29 mouse cellular contexts compared by ENCODE assay signal in genomic region chr8:119516674-119517073, GRCm38 (mm10). TPM values are rescaled to one million over a fixed set of nuclear protein-coding genes. Genes with fewer than 3 reads are reported as not detected.
DNase-seq lines count a peak whose midpoint lies in the region; ATAC-seq and TF ChIP-seq lines count a peak whose summit lies in the region.
"Had no signal": no experiment of that assay in that cellular context is flagged by ENCODE, and none has a peak within 500 bp of the region (broad histone marks: within the 10 kb centered on the region; RNA-seq: fewer than 3 reads in every experiment).

No protein-coding gene starts in this region.

- H3K9ac ChIP-seq in hindbrain, embryonic 12.5 days: no peak overlapping the region
- no peak overlapping the region for H3K9ac ChIP-seq in hindbrain, embryonic 16.5 days (ENCODE audit: low read depth, low read length)
- no peak overlapping the region for H3K9ac ChIP-seq in midbrain, embryonic 14.5 days (replicated peaks; ENCODE audit: low read length)
- no peak overlapping the region for H3K9ac ChIP-seq in ES-Bruce4 (ENCODE audit: low read depth, poor library complexity, severe bottlenecking)
- H3K9ac ChIP-seq: embryonic facial prominence, embryonic 13.5 days; forebrain, postnatal 0 days; heart, embryonic 13.5 days; hindbrain, embryonic 13.5 days; limb, embryonic 12.5 days; liver, postnatal 0 days had no signal

- no peak for TF ChIP-seq EP300 in ES-Bruce4 (IDR thresholded peaks at IDR 0.05; ENCODE audit: insufficient read depth, low read depth, low read length)

- peaks cover 98% of the 10 kb centered on the region for H3K36me3 ChIP-seq in hindbrain, embryonic 12.5 days
- H3K36me3 ChIP-seq in hindbrain, embryonic 16.5 days (ENCODE audit: control insufficient read depth, insufficient read depth, low read length): peaks cover 52% of the 10 kb centered on the region
- H3K36me3 ChIP-seq in midbrain, embryonic 14.5 days (ENCODE audit: control insufficient read depth, insufficient read depth, low read length): peaks cover 97% of the 10 kb centered on the region
- peaks cover 100% of the 10 kb centered on the region for H3K36me3 ChIP-seq in midbrain, embryonic 10.5 days
- H3K36me3 ChIP-seq in ES-Bruce4 (ENCODE audit: control insufficient read depth, insufficient read depth, low read length, poor library complexity, severe bottlenecking): peaks cover 61% of the 10 kb centered on the region

- TF ChIP-seq CTCF in ES-Bruce4 (IDR thresholded peaks at IDR 0.05; ENCODE audit: low read depth, low read length): no peak
- TF ChIP-seq CTCF in brain, embryonic 14.5 days (IDR thresholded peaks at IDR 0.05; ENCODE audit: borderline replicate concordance, extremely low read depth, insufficient read depth, insufficient read length): no peak

- no peak overlapping the region for H3K4me3 ChIP-seq in hindbrain, embryonic 12.5 days
- H3K4me3 ChIP-seq in hindbrain, embryonic 16.5 days (ENCODE audit: low read length): no peak overlapping the region
- H3K4me3 ChIP-seq in midbrain, embryonic 14.5 days (replicated peaks; ENCODE audit: low read depth, low read length): no peak overlapping the region
- no peak overlapping the region for H3K4me3 ChIP-seq in midbrain, embryonic 10.5 days
- no peak overlapping the region for H3K4me3 ChIP-seq in ES-Bruce4 (ENCODE audit: low read depth, low read length)
- H3K4me3 ChIP-seq: embryonic facial prominence, embryonic 13.5 days; heart, adult 2 months; heart, embryonic 13.5 days; hindbrain, embryonic 13.5 days; layer of hippocampus, adult 2 months; limb, embryonic 12.5 days had no signal

- H3K4me2 ChIP-seq in hindbrain, embryonic 12.5 days (replicated peaks): no peak overlapping the region
- H3K4me2 ChIP-seq in hindbrain, embryonic 16.5 days (ENCODE audit: low read length): no peak overlapping the region
- H3K4me2 ChIP-seq in midbrain, embryonic 14.5 days (ENCODE audit: low read length): no peak overlapping the region
- H3K4me2 ChIP-seq: embryonic facial prominence, embryonic 13.5 days; heart, embryonic 13.5 days; hindbrain, embryonic 13.5 days; limb, embryonic 12.5 days; liver, embryonic 11.5 days had no signal

- H3K27me3 ChIP-seq in hindbrain, embryonic 12.5 days: no peaks in the 10 kb centered on the region
- H3K27me3 ChIP-seq in hindbrain, embryonic 16.5 days (replicated peaks; ENCODE audit: control insufficient read depth, insufficient read depth, low read length): no peaks in the 10 kb centered on the region
- H3K27me3 ChIP-seq in midbrain, embryonic 14.5 days (ENCODE audit: control insufficient read depth, insufficient read depth, low read length): no peaks in the 10 kb centered on the region
- no peaks in the 10 kb centered on the region for H3K27me3 ChIP-seq in midbrain, embryonic 10.5 days (ENCODE audit: low read depth, poor library complexity, severe bottlenecking)
- H3K27me3 ChIP-seq in ES-Bruce4 (ENCODE audit: control insufficient read depth, insufficient read depth, low read length, poor library complexity, severe bottlenecking): no peaks in the 10 kb centered on the region
- H3K27me3 ChIP-seq: CH12.LX; embryonic facial prominence, embryonic 13.5 days; heart, embryonic 13.5 days; hindbrain, embryonic 13.5 days; limb, embryonic 12.5 days had no signal

- no peak for TF ChIP-seq POLR2A in ES-Bruce4 (IDR thresholded peaks at IDR 0.05; ENCODE audit: insufficient read depth, low read length)
- TF ChIP-seq POLR2A in brain, embryonic 14.5 days (IDR thresholded peaks at IDR 0.05; ENCODE audit: borderline replicate concordance, extremely low read depth, insufficient read depth, insufficient read length, poor library complexity, severe bottlenecking): no peak

- H3K27ac ChIP-seq in hindbrain, embryonic 12.5 days: peak overlapping the region; percentile 23; the same call in 1 of the 2 replicates
- no peak overlapping the region for H3K27ac ChIP-seq in hindbrain, embryonic 16.5 days (ENCODE audit: low read depth, low read length)
- no peak overlapping the region for H3K27ac ChIP-seq in midbrain, embryonic 14.5 days (replicated peaks; ENCODE audit: low read depth, low read length)
- H3K27ac ChIP-seq in midbrain, embryonic 10.5 days (replicated peaks): no peak overlapping the region
- H3K27ac ChIP-seq in ES-Bruce4 (ENCODE audit: insufficient read depth, low read length): peak overlapping the region; percentile 76; the same call in 1 of the 2 replicates
- H3K27ac ChIP-seq: embryonic facial prominence, embryonic 13.5 days; heart, adult 2 months; heart, embryonic 13.5 days; hindbrain, embryonic 13.5 days; layer of hippocampus, adult 2 months; limb, embryonic 12.5 days had no signal

- ATAC-seq in hindbrain, embryonic 12.5 days (ENCODE audit: low FRiP score): 0 out of 2 replicates have a peak, but pooled peaks have one; percentile 19
- no peak for ATAC-seq in hindbrain, embryonic 16.5 days
- ATAC-seq in midbrain, embryonic 14.5 days (ENCODE audit: low FRiP score, low TSS enrichment): no peak
- ATAC-seq: forebrain, postnatal 0 days; intestine, postnatal 0 days; liver, postnatal 0 days; lung, postnatal 0 days had no signal

- 69% methylated on average over 5 of the region's 5 CpGs for WGBS in hindbrain, embryonic 12.5 days
- WGBS in hindbrain, embryonic 16.5 days: 32% methylated on average over 5 of the region's 5 CpGs
- WGBS in midbrain, embryonic 14.5 days: 41% methylated on average over 5 of the region's 5 CpGs
- WGBS in midbrain, embryonic 10.5 days: 71% methylated on average over 5 of the region's 5 CpGs

- peaks cover 5% of the 10 kb centered on the region; the same call in 1 of the 2 replicates for H3K4me1 ChIP-seq in hindbrain, embryonic 12.5 days
- H3K4me1 ChIP-seq in hindbrain, embryonic 16.5 days (ENCODE audit: control insufficient read depth, insufficient read depth, low read depth, low read length): no peaks in the 10 kb centered on the region; the same call in 1 of the 2 replicates
- H3K4me1 ChIP-seq in midbrain, embryonic 14.5 days (ENCODE audit: control insufficient read depth, insufficient read depth, low read length): no peaks in the 10 kb centered on the region
- H3K4me1 ChIP-seq in midbrain, embryonic 10.5 days: peaks cover 12% of the 10 kb centered on the region
- peaks cover 6% of the 10 kb centered on the region for H3K4me1 ChIP-seq in ES-Bruce4 (ENCODE audit: control insufficient read depth, insufficient read depth, low read length)
- H3K4me1 ChIP-seq: embryonic facial prominence, embryonic 13.5 days; limb, embryonic 12.5 days had no signal

- peak; percentile 59 for DNase-seq in midbrain, embryonic 14.5 days
- no peak for DNase-seq in midbrain, embryonic 10.5 days (ENCODE audit: low spot score)
- DNase-seq in brain, embryonic 14.5 days (ENCODE audit: low read depth): peak; percentile 56
- no peak for DNase-seq in gastrocnemius, postnatal 10 days
- DNase-seq: adrenal gland, postnatal 25 days; B cell, adult 2 months; cerebellum, adult 9-11 months; forebrain, postnatal 0 days; gastrocnemius, postnatal 25 days; heart, adult 2 months; heart, postnatal 14 days; kidney, postnatal 25 days; liver, postnatal 0 days; thymus, adult 18-20 months; thymus, postnatal 36 days had no signal

- no peaks in the 10 kb centered on the region for H3K9me3 ChIP-seq in hindbrain, embryonic 12.5 days (replicated peaks)
- no peaks in the 10 kb centered on the region for H3K9me3 ChIP-seq in hindbrain, embryonic 16.5 days (ENCODE audit: control insufficient read depth, low read length)
- H3K9me3 ChIP-seq in midbrain, embryonic 14.5 days (ENCODE audit: control insufficient read depth, low read length): no peaks in the 10 kb centered on the region
- no peaks in the 10 kb centered on the region for H3K9me3 ChIP-seq in midbrain, embryonic 10.5 days (replicated peaks)
- no peaks in the 10 kb centered on the region for H3K9me3 ChIP-seq in ES-Bruce4 (replicated peaks; ENCODE audit: control insufficient read depth, insufficient read depth, low read length, poor library complexity, severe bottlenecking)
- H3K9me3 ChIP-seq: embryonic facial prominence, embryonic 13.5 days; heart, embryonic 13.5 days; hindbrain, embryonic 13.5 days; limb, embryonic 12.5 days had no signal

RNA-seq across cellular contexts. Expression of gene Slc38a8, which starts 15.2 kb away (rescaled TPM):
- polyA plus RNA-seq in hindbrain, embryonic 12.5 days (2016; fragmentation: Nextera tagmentation; extraction: Ambion mirVana): 0.08 and 0.12 TPM in 2 replicates
- polyA plus RNA-seq in hindbrain, embryonic 16.5 days (2015; fragmentation: Nextera tagmentation; extraction: Ambion mirVana): 0.11 TPM in 1 of 2 replicates, not detected in the other
- not detected in 2 replicates for polyA plus RNA-seq in midbrain, embryonic 14.5 days (2014; fragmentation: Nextera tagmentation; extraction: Ambion mirVana)
- 0.15 and 1.1 TPM in 2 replicates for polyA plus RNA-seq in midbrain, embryonic 10.5 days (2016; fragmentation: Nextera tagmentation; extraction: Ambion mirVana)
- polyA plus RNA-seq in ES-Bruce4 (2011; ENCODE audit: insufficient read depth, insufficient read length, low read depth, missing spikeins): not detected in 2 replicates
- polyA plus RNA-seq in brain, embryonic 14.5 days (2012; rRNA removed): 0.16 and 0.19 TPM in 2 replicates
- not detected for total RNA-seq in gastrocnemius, postnatal 10 days (2021)
- total RNA-seq: adrenal gland, postnatal 25 days; forebrain, postnatal 0 days; gastrocnemius, postnatal 25 days; heart, adult 2 months; heart, postnatal 14 days had no signal
- polyA plus RNA-seq: heart, adult 2 months; heart, embryonic 13.5 days; hindbrain, embryonic 13.5 days; kidney, embryonic 14.5 days; liver, embryonic 11.5 days; liver, postnatal 0 days; lung, postnatal 0 days; stomach, embryonic 16.5 days had no signal

RNA-seq across cellular contexts. Expression of gene Mbtps1, which starts 41.9 kb away (rescaled TPM):
- polyA plus RNA-seq in hindbrain, embryonic 12.5 days (2016; fragmentation: Nextera tagmentation; extraction: Ambion mirVana): 103 and 110 TPM in 2 replicates
- polyA plus RNA-seq in hindbrain, embryonic 16.5 days (2015; fragmentation: Nextera tagmentation; extraction: Ambion mirVana): 46.3 and 55.0 TPM in 2 replicates
- polyA plus RNA-seq in midbrain, embryonic 14.5 days (2014; fragmentation: Nextera tagmentation; extraction: Ambion mirVana): 40.4 and 59.5 TPM in 2 replicates
- 111 and 112 TPM in 2 replicates for polyA plus RNA-seq in midbrain, embryonic 10.5 days (2016; fragmentation: Nextera tagmentation; extraction: Ambion mirVana)
- polyA plus RNA-seq in ES-Bruce4 (2011; ENCODE audit: insufficient read depth, insufficient read length, low read depth, missing spikeins): 117 and 118 TPM in 2 replicates
- 89.9 and 96.7 TPM in 2 replicates for polyA plus RNA-seq in brain, embryonic 14.5 days (2012; rRNA removed)
- 10 to 100 TPM; 55.4 to 65.0 TPM for total RNA-seq in gastrocnemius, postnatal 10 days (2021)

RNA-seq across cellular contexts. Expression of gene Hsdl1, which starts 58.3 kb away (rescaled TPM):
- 85.3 and 91.1 TPM in 2 replicates for polyA plus RNA-seq in hindbrain, embryonic 12.5 days (2016; fragmentation: Nextera tagmentation; extraction: Ambion mirVana)
- 161 and 169 TPM in 2 replicates for polyA plus RNA-seq in hindbrain, embryonic 16.5 days (2015; fragmentation: Nextera tagmentation; extraction: Ambion mirVana)
- polyA plus RNA-seq in midbrain, embryonic 14.5 days (2014; fragmentation: Nextera tagmentation; extraction: Ambion mirVana): 178 and 204 TPM in 2 replicates
- 73.0 and 88.9 TPM in 2 replicates for polyA plus RNA-seq in midbrain, embryonic 10.5 days (2016; fragmentation: Nextera tagmentation; extraction: Ambion mirVana)
- 19.2 and 20.6 TPM in 2 replicates for polyA plus RNA-seq in ES-Bruce4 (2011; ENCODE audit: insufficient read depth, insufficient read length, low read depth, missing spikeins)
- 69.1 and 101 TPM in 2 replicates for polyA plus RNA-seq in brain, embryonic 14.5 days (2012; rRNA removed)
- total RNA-seq in gastrocnemius, postnatal 10 days (2021): 10 to 100 TPM; 13.0 to 15.0 TPM

RNA-seq across cellular contexts. Expression of gene Dnaaf1, which starts 58.4 kb away (rescaled TPM):
- polyA plus RNA-seq in hindbrain, embryonic 12.5 days (2016; fragmentation: Nextera tagmentation; extraction: Ambion mirVana): 0.61 TPM in 2 replicates
- 0.61 and 0.69 TPM in 2 replicates for polyA plus RNA-seq in hindbrain, embryonic 16.5 days (2015; fragmentation: Nextera tagmentation; extraction: Ambion mirVana)
- 0.13 and 0.23 TPM in 2 replicates for polyA plus RNA-seq in midbrain, embryonic 14.5 days (2014; fragmentation: Nextera tagmentation; extraction: Ambion mirVana)
- polyA plus RNA-seq in midbrain, embryonic 10.5 days (2016; fragmentation: Nextera tagmentation; extraction: Ambion mirVana): 0.19 and 0.30 TPM in 2 replicates
- 0.28 TPM in 1 of 2 replicates, not detected in the other for polyA plus RNA-seq in ES-Bruce4 (2011; ENCODE audit: insufficient read depth, insufficient read length, low read depth, missing spikeins)
- polyA plus RNA-seq in brain, embryonic 14.5 days (2012; rRNA removed): 0.40 and 0.44 TPM in 2 replicates
- total RNA-seq in gastrocnemius, postnatal 10 days (2021): not detected
- total RNA-seq: forebrain, postnatal 0 days; gastrocnemius, postnatal 25 days; heart, adult 2 months had no signal
- polyA plus RNA-seq: limb, embryonic 12.5 days; liver, postnatal 0 days had no signal

Comparison
In these comparisons a context has a peak if more than half of its experiments do, and no peak if none do; other contexts are left out.
1. H3K27ac ChIP-seq: peak in hindbrain, embryonic 12.5 days (single experiment) and ES-Bruce4 (single experiment); none in hindbrain, embryonic 16.5 days (single experiment), midbrain, embryonic 14.5 days (single experiment) and midbrain, embryonic 10.5 days (single experiment).
2. DNase-seq: peak in midbrain, embryonic 14.5 days (single experiment) and brain, embryonic 14.5 days (single experiment); none in midbrain, embryonic 10.5 days (single experiment) and gastrocnemius, postnatal 10 days (single experiment).